Mouse (Mus musculus) kidney, embryonic 14.5 days (tissue): ENCODE measurements around the gene Fam213b. TPM values are rescaled to one million over a fixed set of nuclear protein-coding genes. Genes with fewer than 3 reads are reported as not detected.

Experiments
- ATAC-seq: fragments of 200-750 bp; cut with Nextera tagmentation; 2 replicates; pipeline ENCODE4 v1.8.0; 2017; ENCODE audit warnings: moderate number of reproducible peaks, mild to moderate bottlenecking, moderate TSS enrichment, moderate library complexity; ENCODE audit not compliant: low FRiP score, low TSS enrichment
- H3K27ac ChIP-seq: fragments of 300-500 bp; sonication (generic); 2 replicates; pipeline ENCODE4 v1.5.1; 2014; ENCODE audit warnings: low read depth, mild to moderate bottlenecking, low read length, moderate library complexity, mixed read lengths
- H3K27me3 ChIP-seq: fragments of 300-500 bp; sonication (generic); 2 replicates; pipeline ENCODE4 v1.6.1; 2014; ENCODE audit warnings: mild to moderate bottlenecking, low read length; ENCODE audit not compliant: control insufficient read depth, insufficient read depth
- H3K36me3 ChIP-seq: fragments of 300-500 bp; sonication (generic); 2 replicates; pipeline ENCODE4 v1.6.1; 2014; ENCODE audit warnings: low read length, mixed read lengths; ENCODE audit not compliant: control insufficient read depth, insufficient read depth
- H3K4me1 ChIP-seq: fragments of 300-500 bp; sonication (generic); 2 replicates; pipeline ENCODE4 v1.6.1; 2014; ENCODE audit warnings: low read length, mixed read lengths; ENCODE audit not compliant: control insufficient read depth, insufficient read depth
- H3K4me2 ChIP-seq: fragments of 300-500 bp; sonication (generic); replicated peaks from 2 replicates; pipeline ENCODE4 v1.6.1; 2014; ENCODE audit warnings: low read depth, mild to moderate bottlenecking, low read length
- H3K4me3 ChIP-seq: fragments of 300-500 bp; sonication (generic); 2 replicates; pipeline ENCODE4 v1.5.1; 2014; ENCODE audit warnings: mild to moderate bottlenecking, low read length
- H3K9ac ChIP-seq: fragments of 300-500 bp; sonication (generic); 2 replicates; pipeline ENCODE4 v1.6.1; 2014; ENCODE audit warnings: low read depth, mild to moderate bottlenecking, low read length, moderate library complexity
- H3K9me3 ChIP-seq: fragments of 300-500 bp; sonication (generic); 2 replicates; pipeline ENCODE4 v1.6.1; 2016; ENCODE audit warnings: low read length; ENCODE audit not compliant: control insufficient read depth
- WGBS: fragments of 180-500 bp; shearing (Covaris S2); extraction: QIAGEN DNeasy Blood & Tissue Kit; methylation state at CpG from one replicate; pipeline ENCODE4 v1.1.7; 2014; 5-methylcytosine and 5-hydroxymethylcytosine counted together
- polyA plus RNA-seq: library from polyadenylated mRNA; unstranded; fragments of >200 nt; fragmentation: Nextera tagmentation; extraction: Ambion mirVana; gene quantifications from 2 replicates; pipeline ENCODE4 v1.2.1, GENCODE M21; 2014

The Fam213b gene
- polyA plus RNA-seq: 37.6 and 39.1 TPM in 2 replicates

GRCm38 (mm10) chr4:154898506-154899446, at the start of gene Fam213b:
Gene Fam213b (minus strand): TSS chr4:154899135.
- Histone ChIP-seq H3K4me1 (peaks cover 10% of the 10 kb centered on the region), H3K36me3 (no peaks in the 10 kb centered on the region), H3K4me2 (peak within 1 kb of the TSS; percentile 96), H3K27ac (no peak within 1 kb of the TSS), H3K9me3 (no peaks in the 10 kb centered on the region), H3K9ac (peak within 1 kb of the TSS; percentile 67), H3K27me3 (no peaks in the 10 kb centered on the region), H3K4me3 (peak within 1 kb of the TSS; percentile 58)
- 2% methylated on average over 43 of the region's 43 CpGs for WGBS
- ATAC-seq: peak; percentile 98

DNA sequence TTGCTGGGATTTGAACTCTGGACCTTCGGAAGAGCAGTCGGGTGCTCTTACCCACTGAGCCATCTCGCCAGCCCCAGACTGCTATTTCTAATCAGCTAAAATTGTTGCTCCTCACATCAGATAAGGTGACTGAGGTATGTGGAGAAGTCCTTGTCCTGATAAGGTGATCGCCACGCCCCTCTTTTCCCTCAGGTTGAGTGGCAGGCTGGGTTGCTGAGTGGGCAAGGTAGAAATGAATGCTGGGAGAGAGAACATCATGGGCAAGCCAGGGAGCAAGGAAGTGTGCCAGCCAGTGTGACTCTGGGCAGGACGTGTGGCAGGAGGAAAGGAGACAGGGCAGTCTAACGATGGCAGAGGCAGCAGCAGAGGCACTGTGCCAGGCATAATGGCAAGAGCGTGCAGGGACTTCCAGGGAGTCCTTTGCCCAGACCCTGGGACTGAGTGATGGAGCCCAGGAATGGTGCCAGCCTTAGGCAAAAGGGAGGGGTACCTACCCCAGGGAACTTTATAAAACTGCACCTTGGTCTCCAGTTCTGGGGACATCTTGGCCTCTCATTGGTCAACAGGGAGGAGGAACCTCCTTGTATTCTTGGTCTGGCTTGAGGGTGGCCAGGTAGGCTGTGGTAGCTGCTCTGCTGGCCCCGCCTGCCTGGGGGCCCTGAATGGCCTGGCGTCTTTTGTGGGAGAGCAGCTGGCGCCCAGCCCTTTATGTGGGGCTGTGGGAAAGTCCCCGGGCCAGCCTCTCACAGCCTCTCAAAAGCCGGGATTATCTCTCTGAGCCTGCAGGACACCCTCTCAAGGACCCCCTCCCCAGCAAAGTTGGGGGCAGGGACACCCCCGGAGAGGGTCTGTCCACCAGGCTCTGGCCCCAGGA, 49.4 kb upstream of the Fam213b start:
- H3K4me3 ChIP-seq: no peak overlapping the region
- H3K9me3 ChIP-seq: no peaks in the 10 kb centered on the region
- WGBS: 52% methylated on average over 14 of the region's 14 CpGs
- ATAC-seq: no peak
- H3K9ac ChIP-seq: no peak overlapping the region
- no peak overlapping the region for H3K4me2 ChIP-seq
- H3K27me3 ChIP-seq: peaks cover 46% of the 10 kb centered on the region
- no peaks in the 10 kb centered on the region for H3K36me3 ChIP-seq
- 0 out of 2 replicates have a peak, but pooled peaks cover 3% of the 10 kb centered on the region for H3K4me1 ChIP-seq
- H3K27ac ChIP-seq: no peak overlapping the region

- no peak overlapping the region for H3K27ac ChIP-seq
- H3K4me1 ChIP-seq: 0 out of 2 replicates have a peak, but pooled peaks cover 3% of the 10 kb centered on the region
- peak overlapping the region; percentile 21; the same call in 1 of the 2 replicates for H3K4me3 ChIP-seq
- peaks cover 29% of the 10 kb centered on the region for H3K27me3 ChIP-seq
- 0% methylated on average over 8 of the region's 8 CpGs for WGBS
- H3K9me3 ChIP-seq: no peaks in the 10 kb centered on the region
- H3K4me2 ChIP-seq: peak overlapping the region; percentile 48
- no peaks in the 10 kb centered on the region for H3K36me3 ChIP-seq
- H3K9ac ChIP-seq: peak overlapping the region; percentile 42; the same call in 1 of the 2 replicates
- ATAC-seq: peak; percentile 90
Measured at GRCm38 (mm10) chr4:154946319-154946718, 47.4 kb upstream of the Fam213b start.

GRCm38 (mm10) chr4:154944121-154944590, 45.2 kb upstream of the Fam213b start:
- Histone ChIP-seq H3K4me1 (no peaks in the 10 kb centered on the region), H3K36me3 (no peaks in the 10 kb centered on the region), H3K27ac (no peak overlapping the region), H3K27me3 (peaks cover 11% of the 10 kb centered on the region), H3K4me3 (no peak overlapping the region), H3K4me2 (no peak overlapping the region), H3K9ac (no peak overlapping the region), H3K9me3 (no peaks in the 10 kb centered on the region)
- peak; percentile 71 for ATAC-seq
- 21% methylated on average over 2 of the region's 2 CpGs for WGBS

DNA sequence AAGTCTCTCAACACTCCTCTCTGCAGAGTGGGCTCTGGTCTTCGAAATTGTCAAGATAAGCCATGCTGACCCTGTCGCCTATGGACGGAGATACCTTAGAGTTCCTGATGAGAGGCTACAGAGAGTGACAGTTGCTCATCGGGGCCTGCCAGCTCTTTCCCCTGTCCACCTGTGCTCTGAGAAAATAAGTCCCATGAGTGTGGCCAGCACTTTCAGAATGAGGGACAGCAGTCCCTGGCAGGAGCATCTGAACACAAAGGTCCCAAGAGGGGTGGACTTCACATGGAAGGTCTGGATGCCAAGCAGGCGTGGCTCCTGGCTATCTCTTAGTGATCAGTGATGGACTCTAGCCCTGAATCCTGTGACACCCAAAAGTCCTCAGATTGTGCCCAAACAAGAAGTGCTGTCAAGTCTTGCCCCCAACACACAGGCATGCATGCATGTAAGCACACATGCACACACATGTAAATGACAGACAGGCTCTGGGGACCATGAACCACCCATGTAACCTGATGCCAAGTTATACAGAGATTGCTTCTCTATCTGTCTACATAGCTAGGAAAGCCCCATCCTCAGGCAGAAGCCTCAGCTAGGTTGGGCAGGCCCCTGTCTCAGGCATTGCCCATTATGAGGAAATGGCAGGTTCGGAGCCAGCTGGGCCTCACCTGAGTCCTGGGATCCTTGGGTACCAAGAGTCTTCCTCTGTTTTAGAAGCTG, 44.5 kb upstream of the Fam213b start:
- no peak for ATAC-seq
- Histone ChIP-seq H3K27ac (no peak overlapping the region), H3K4me1 (no peaks in the 10 kb centered on the region), H3K36me3 (no peaks in the 10 kb centered on the region), H3K4me2 (no peak overlapping the region), H3K9ac (no peak overlapping the region), H3K4me3 (no peak overlapping the region), H3K9me3 (no peaks in the 10 kb centered on the region), H3K27me3 (peaks cover 5% of the 10 kb centered on the region)
- 93% methylated on average over 6 of the region's 6 CpGs for WGBS

GRCm38 (mm10) chr4:154942632-154943322, 43.8 kb upstream of the Fam213b start:
- Histone ChIP-seq H3K9me3 (no peaks in the 10 kb centered on the region), H3K27me3 (no peaks in the 10 kb centered on the region), H3K4me2 (no peak overlapping the region), H3K27ac (no peak overlapping the region), H3K4me3 (no peak overlapping the region), H3K4me1 (no peaks in the 10 kb centered on the region), H3K9ac (no peak overlapping the region), H3K36me3 (no peaks in the 10 kb centered on the region)
- 81% methylated on average over 10 of the region's 10 CpGs for WGBS
- no peak for ATAC-seq

DNA sequence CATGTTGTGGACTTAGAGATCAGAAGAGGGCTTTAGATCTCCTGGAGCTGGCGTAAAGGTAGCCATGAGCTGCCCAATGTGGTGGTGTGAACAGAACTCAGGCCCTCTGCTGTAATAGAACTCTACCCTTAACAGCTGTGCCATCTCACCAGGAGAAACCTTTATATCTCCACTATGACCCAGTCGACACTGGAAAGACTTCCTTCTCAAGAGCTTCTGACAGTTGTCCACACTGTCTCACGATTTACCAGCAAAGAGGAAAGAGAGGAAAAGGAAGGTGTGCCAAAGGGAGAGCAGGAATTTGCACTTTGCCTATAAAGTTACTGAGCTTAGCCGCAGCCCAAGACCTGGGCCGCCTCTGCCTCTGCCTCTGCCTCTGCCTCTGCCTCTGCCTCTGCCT, 42.9 kb upstream of the Fam213b start:
- WGBS: 82% methylated on average over 5 of the region's 5 CpGs
- H3K4me2 ChIP-seq: no peak overlapping the region
- no peak overlapping the region for H3K4me3 ChIP-seq
- no peak overlapping the region for H3K9ac ChIP-seq
- no peak for ATAC-seq
- H3K9me3 ChIP-seq: no peaks in the 10 kb centered on the region
- no peaks in the 10 kb centered on the region for H3K36me3 ChIP-seq
- H3K4me1 ChIP-seq: no peaks in the 10 kb centered on the region
- no peak overlapping the region for H3K27ac ChIP-seq
- H3K27me3 ChIP-seq: no peaks in the 10 kb centered on the region

DNA sequence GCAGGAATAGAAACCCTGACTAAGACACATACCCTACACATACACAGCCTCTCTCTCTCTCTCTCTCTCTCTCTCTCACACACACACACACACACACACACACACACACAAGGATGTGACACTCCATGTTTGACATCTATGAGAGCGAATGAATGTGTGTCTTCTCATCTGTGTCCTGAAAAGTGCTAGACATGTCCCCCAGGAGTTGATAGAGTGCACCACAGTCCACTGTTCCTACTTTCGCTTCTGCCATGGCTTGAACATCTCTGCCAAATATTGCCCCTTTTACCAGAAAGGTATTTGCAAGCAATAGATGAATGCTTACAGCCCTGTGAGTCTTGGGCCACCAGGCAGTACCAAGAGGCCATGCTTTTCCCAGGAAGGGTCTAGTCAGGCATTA, 41.2 kb upstream of the Fam213b start:
- Histone ChIP-seq H3K4me3 (no peak overlapping the region), H3K9ac (no peak overlapping the region), H3K9me3 (no peaks in the 10 kb centered on the region), H3K4me1 (no peaks in the 10 kb centered on the region), H3K27ac (no peak overlapping the region), H3K36me3 (no peaks in the 10 kb centered on the region), H3K4me2 (no peak overlapping the region), H3K27me3 (no peaks in the 10 kb centered on the region)
- WGBS: 91% methylated on average over 2 of the region's 2 CpGs
- ATAC-seq: no peak
